ENCODE assay signal across 9 mouse cellular contexts in genomic region chr2:38924571-38924970, GRCm38 (mm10). TPM values are rescaled to one million over a fixed set of nuclear protein-coding genes. Genes with fewer than 3 reads are reported as not detected.
A peak's percentile ranks its signal among the peaks of the same experiment; 100 is the strongest.
DNase-seq lines count a peak whose midpoint lies in the region; ATAC-seq and TF ChIP-seq lines count a peak whose summit lies in the region.
"Had no signal": no experiment of that assay in that cellular context is flagged by ENCODE, and none has a peak within 500 bp of the region (broad histone marks: within the 10 kb centered on the region; RNA-seq: fewer than 3 reads in every experiment).

No protein-coding gene starts in this region.

- DNase-seq in heart, adult 11 months = no peak
- DNase-seq in adrenal gland, postnatal 4 days (ENCODE audit: low spot score in 2 of 2) = no peak
- DNase-seq in gastrocnemius, adult 8-10 months (ENCODE audit: low spot score in 2 of 2) = no peak
- DNase-seq: layer of hippocampus, postnatal 36 days had no signal

- WGBS in heart, embryonic 14.5 days = 35% methylated on average over 10 of the region's 10 CpGs
- 6% methylated on average over 10 of the region's 10 CpGs for WGBS in hindbrain, embryonic 16.5 days
- 4% methylated on average over 10 of the region's 10 CpGs for WGBS in midbrain, embryonic 16.5 days

- peak overlapping the region; percentile 60 to 81; a peak in 3 of 4 replicates for H3K4me3 ChIP-seq in heart, embryonic 14.5 days (ENCODE audit: control insufficient read depth in 1 of 2, insufficient read depth in 1 of 2, low read depth in 1 of 2, low read length in 2 of 2)
- peak overlapping the region; percentile 70 for H3K4me3 ChIP-seq in cortical plate, adult 2 months (ENCODE audit: insufficient read depth, low read length)
- peak overlapping the region; percentile 60 for H3K4me3 ChIP-seq in hindbrain, embryonic 16.5 days (ENCODE audit: low read length)
- peak overlapping the region; percentile 87 for H3K4me3 ChIP-seq in midbrain, embryonic 16.5 days (ENCODE audit: low read depth, low read length)

- no peaks in the 10 kb centered on the region for H3K27me3 ChIP-seq in heart, embryonic 14.5 days (ENCODE audit: control insufficient read depth, insufficient read depth, low read length)
- no peaks in the 10 kb centered on the region; the same call in 1 of the 2 replicates for H3K27me3 ChIP-seq in hindbrain, embryonic 16.5 days (replicated peaks; ENCODE audit: control insufficient read depth, insufficient read depth, low read length)
- peaks cover 5% of the 10 kb centered on the region for H3K27me3 ChIP-seq in midbrain, embryonic 16.5 days (ENCODE audit: control insufficient read depth, insufficient read depth, low read depth, low read length)

- H3K9me3 ChIP-seq in heart, embryonic 14.5 days (ENCODE audit: control insufficient read depth, low read length) = no peaks in the 10 kb centered on the region
- H3K9me3 ChIP-seq in hindbrain, embryonic 16.5 days (ENCODE audit: control insufficient read depth, low read length) = no peaks in the 10 kb centered on the region
- H3K9me3 ChIP-seq in midbrain, embryonic 16.5 days (replicated peaks; ENCODE audit: control insufficient read depth, low read length, poor library complexity, severe bottlenecking) = no peaks in the 10 kb centered on the region

- no peak overlapping the region for H3K27ac ChIP-seq in heart, embryonic 14.5 days (replicated peaks in 1 of 2; ENCODE audit: control insufficient read depth in 1 of 2, insufficient read depth in 1 of 2, low read depth in 2 of 2, low read length in 2 of 2)
- no peak overlapping the region for H3K27ac ChIP-seq in cortical plate, adult 2 months (ENCODE audit: insufficient read depth, low read length)
- no peak overlapping the region for H3K27ac ChIP-seq in hindbrain, embryonic 16.5 days (ENCODE audit: low read depth, low read length)
- no peak overlapping the region for H3K27ac ChIP-seq in midbrain, embryonic 16.5 days (ENCODE audit: low read length)

- ATAC-seq in heart, embryonic 14.5 days (ENCODE audit: insufficient number of reproducible peaks, insufficient read depth, low FRiP score, low read depth) = no peak
- ATAC-seq in hindbrain, embryonic 16.5 days = no peak
- no peak for ATAC-seq in midbrain, embryonic 16.5 days
- ATAC-seq in inflammation-experienced regulatory T-cells, adult 6 months = no peak

- TF ChIP-seq CTCF in cortical plate, adult 2 months (IDR thresholded peaks at IDR 0.05; ENCODE audit: extremely low read depth, insufficient read depth, low read length) = no peak

- peak overlapping the region; percentile 94 for H3K4me2 ChIP-seq in heart, embryonic 14.5 days (ENCODE audit: low read length)
- H3K4me2 ChIP-seq in hindbrain, embryonic 16.5 days (ENCODE audit: low read length) = peak overlapping the region; percentile 96
- H3K4me2 ChIP-seq in midbrain, embryonic 16.5 days (ENCODE audit: low read length) = peak overlapping the region; percentile 99

- no peak overlapping the region for H3K9ac ChIP-seq in heart, embryonic 14.5 days (ENCODE audit: low read length)
- peak overlapping the region; percentile 67; the same call in 1 of the 2 replicates for H3K9ac ChIP-seq in hindbrain, embryonic 16.5 days (ENCODE audit: low read depth, low read length)
- no peak overlapping the region for H3K9ac ChIP-seq in midbrain, embryonic 16.5 days (ENCODE audit: low read depth, low read length)

- no peak for TF ChIP-seq POLR2A in cortical plate, adult 2 months (IDR thresholded peaks at IDR 0.05; ENCODE audit: extremely low read depth, insufficient read depth, low read length)

- H3K4me1 ChIP-seq in heart, embryonic 14.5 days (ENCODE audit: control insufficient read depth in 2 of 2, insufficient read depth in 2 of 2, low read length in 2 of 2) = peaks cover 3 to 7% of the 10 kb centered on the region in 2 experiments; a peak in 2 of 4 replicates
- no peaks in the 10 kb centered on the region for H3K4me1 ChIP-seq in cortical plate, adult 2 months (ENCODE audit: control insufficient read depth, insufficient read depth, low read length)
- peaks cover 18% of the 10 kb centered on the region for H3K4me1 ChIP-seq in hindbrain, embryonic 16.5 days (ENCODE audit: control insufficient read depth, insufficient read depth, low read depth, low read length)
- H3K4me1 ChIP-seq in midbrain, embryonic 16.5 days (ENCODE audit: control insufficient read depth, insufficient read depth, low read length) = peaks cover 15% of the 10 kb centered on the region

- H3K36me3 ChIP-seq in heart, embryonic 14.5 days (ENCODE audit: control insufficient read depth, insufficient read depth, low read length) = no peaks in the 10 kb centered on the region
- no peaks in the 10 kb centered on the region for H3K36me3 ChIP-seq in hindbrain, embryonic 16.5 days (ENCODE audit: control insufficient read depth, insufficient read depth, low read length)
- H3K36me3 ChIP-seq in midbrain, embryonic 16.5 days (ENCODE audit: control insufficient read depth, insufficient read depth, low read length) = no peaks in the 10 kb centered on the region

RNA-seq across cellular contexts. Expression of gene Nr6a1, which starts 2.9 kb away (rescaled TPM):
- polyA plus RNA-seq in heart, embryonic 14.5 days (2014; fragmentation: Nextera tagmentation; extraction: Ambion mirVana) = 0.47 and 0.78 TPM in 2 replicates
- 7.7 and 7.9 TPM in 2 replicates for polyA plus RNA-seq in cortical plate, adult 2 months (2012; rRNA removed)
- 1.8 and 2.4 TPM in 2 replicates for polyA plus RNA-seq in hindbrain, embryonic 16.5 days (2015; fragmentation: Nextera tagmentation; extraction: Ambion mirVana)
- polyA plus RNA-seq in midbrain, embryonic 16.5 days (2015; fragmentation: Nextera tagmentation; extraction: Ambion mirVana) = 0.84 and 1.4 TPM in 2 replicates
- total RNA-seq in adrenal gland, postnatal 4 days (2021) = 1 to 10 TPM; 6.3 to 8.0 TPM
- 1 to 10 TPM; 4.5 to 7.1 (median 5.3) TPM for total RNA-seq in gastrocnemius, adult 8-10 months (2022)
- polyA plus RNA-seq in inflammation-experienced regulatory T-cells, adult 6 months (2017; shearing (Covaris generic)) = under 1 TPM; 0.37 to 0.63 (median 0.54) TPM

RNA-seq across cellular contexts. Expression of gene Olfml2a, which starts 7.2 kb away (rescaled TPM):
- 5.4 and 6.0 TPM in 2 replicates for polyA plus RNA-seq in heart, embryonic 14.5 days (2014; fragmentation: Nextera tagmentation; extraction: Ambion mirVana)
- polyA plus RNA-seq in cortical plate, adult 2 months (2012; rRNA removed) = 2.0 TPM in 2 replicates
- 4.4 and 6.9 TPM in 2 replicates for polyA plus RNA-seq in hindbrain, embryonic 16.5 days (2015; fragmentation: Nextera tagmentation; extraction: Ambion mirVana)
- 3.2 and 3.5 TPM in 2 replicates for polyA plus RNA-seq in midbrain, embryonic 16.5 days (2015; fragmentation: Nextera tagmentation; extraction: Ambion mirVana)
- total RNA-seq in adrenal gland, postnatal 4 days (2021) = 10 to 100 TPM; 31.6 to 31.7 TPM
- total RNA-seq in gastrocnemius, adult 8-10 months (2022) = 1 to 10 TPM; 3.1 to 4.6 (median 3.3) TPM
- under 1 TPM in 1 of 3 experiments, not detected in 2; 0.12 TPM for polyA plus RNA-seq in inflammation-experienced regulatory T-cells, adult 6 months (2017; shearing (Covaris generic))
